Mouse (Mus musculus) Patski (cell line): ENCODE results near the gene Usp47. TPM values are rescaled to one million over a fixed set of nuclear protein-coding genes. Genes with fewer than 3 reads are reported as not detected.

Experiments
- ATAC-seq: fragments of 100-300 bp; one replicate; pipeline ENCODE4 v1.8.0; 2021
- CTCF ChIA-PET: fragments of 350-600 bp; sonication (Branson Sonifier 250); formaldehyde crosslinking; loops from one replicate; lab custom pipeline; 2022; ENCODE audit warnings: inconsistent platforms; lab: Charles Lee
- POLR2A ChIA-PET: fragments of 350-600 bp; sonication (Branson Sonifier 250); formaldehyde crosslinking; loops from one replicate; lab custom pipeline; 2022; ENCODE audit warnings: antibody characterized with exemption, inconsistent platforms; lab: Charles Lee
- DNase-seq: peaks from one replicate; pipeline ENCODE4 v3.0.0-alpha.2; 2011; ENCODE audit warnings: low read depth, low spot score
- H3K27me3 ChIP-seq: fragments of 371-371 bp; one replicate; pipeline ENCODE4 v1.5.1; 2021
- CTCF ChIP-seq: fragments of 100-300 bp; IDR thresholded peaks from one replicate; pipeline ENCODE4 v1.5.1; 2021
- in situ Hi-C: fragments of 300-500 bp; cut with MboI; formaldehyde crosslinking; loops from 3 replicates; pipeline ENCODE4 v1.11.1; 2018; ENCODE audit warnings: low pct_unique_long_range_greater_than_20kb, mixed read lengths
- polyA plus RNA-seq: library from polyadenylated mRNA; unstranded; gene quantifications from one replicate; pipeline ENCODE4 v1.2.3, GENCODE M21; 2021

Usp47 gene
- polyA plus RNA-seq, 1 experiment from 2014 or later, result 79.3 TPM

GRCm38 (mm10) chr7:112010511-112010910 lies 12.8 kb upstream of the Usp47 start:
- no peak for TF ChIP-seq CTCF
- DNase-seq (no peak), ATAC-seq (no peak)
- POLR2A ChIA-PET, result no interaction called here
- no peaks in the 10 kb centered on the region for H3K27me3 ChIP-seq
- CTCF ChIA-PET, result interaction anchor here (1.1 kb wide), 1 partner anchor 20 kb away, joined by 3 read pairs; no protein-coding TSS in a partner anchor
- in situ Hi-C loops, result no loop called here

DNA sequence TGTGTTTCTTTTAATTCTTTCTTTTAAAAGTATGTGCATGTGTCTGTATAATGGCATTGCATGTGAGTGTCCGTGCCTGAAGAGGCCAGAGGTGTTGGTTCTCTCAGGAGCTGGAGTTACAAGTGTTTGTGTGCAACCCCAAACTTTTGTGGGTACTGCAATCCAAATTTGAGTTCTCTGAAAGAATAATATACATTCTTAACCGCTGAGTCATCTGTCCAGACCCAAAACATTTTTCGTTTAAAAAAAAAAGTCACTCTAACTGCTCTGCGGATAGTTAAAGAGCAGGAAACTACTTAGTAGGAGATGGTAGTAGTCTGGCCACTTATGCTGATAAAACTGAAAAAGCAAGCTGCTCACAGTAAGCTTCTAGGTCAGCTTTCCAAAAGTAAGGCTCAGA lies 12.3 kb upstream of the Usp47 start:
- POLR2A ChIA-PET, result interaction anchor here (0.6 kb wide), 1 partner anchor 240 kb away, joined by 3 read pairs; no protein-coding TSS in a partner anchor

GRCm38 (mm10) chr7:112012102-112012501 lies 11.2 kb upstream of the Usp47 start:
- ATAC-seq (no peak), DNase-seq (no peak)
- no peak for TF ChIP-seq CTCF
- POLR2A ChIA-PET, result no interaction called here
- in situ Hi-C loops, result no loop called here
- H3K27me3 ChIP-seq, result no peaks in the 10 kb centered on the region
- CTCF ChIA-PET, result interaction anchor here (0.8 to 1.5 kb wide), 3 partner anchors 9 to 26 kb away, joined by 3 to 6 read pairs (median 3); no protein-coding TSS in a partner anchor

More for the DNA sequence above, 12.3 kb upstream of the Usp47 start:
- TF ChIP-seq CTCF, result no peak
- ATAC-seq (no peak), DNase-seq (no peak)
- CTCF ChIA-PET, result interaction anchor here (0.8 to 1.5 kb wide), 3 partner anchors 11 to 25 kb away, joined by 3 to 6 read pairs (median 3); no protein-coding TSS in a partner anchor
- H3K27me3 ChIP-seq, result no peaks in the 10 kb centered on the region
- in situ Hi-C loops, result no loop called here

DNA sequence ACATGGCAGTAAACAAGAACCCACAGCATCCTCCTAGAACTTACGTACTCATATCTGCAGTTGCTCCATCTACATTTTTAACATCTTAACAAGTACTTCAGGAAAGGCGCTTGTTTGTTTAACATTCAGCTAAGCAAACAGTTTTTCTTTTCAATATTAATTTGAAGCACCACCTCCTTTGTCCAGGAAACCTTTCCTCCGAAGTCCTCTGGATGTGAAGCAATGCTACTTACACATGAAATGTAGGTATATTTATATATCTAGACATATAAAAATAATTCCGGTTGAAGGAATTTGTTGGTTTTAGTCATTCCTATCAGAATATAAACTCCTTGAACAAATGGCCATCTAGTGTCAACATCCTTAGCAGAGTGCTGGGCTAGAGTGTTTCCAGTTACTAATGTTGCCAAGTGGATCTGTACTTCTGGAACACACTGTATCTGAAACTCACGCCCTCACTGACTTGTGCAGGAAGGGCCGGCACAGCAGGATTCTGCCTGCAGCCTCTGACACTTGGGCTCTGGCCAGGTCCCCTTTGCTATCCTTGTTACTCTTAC lies 10.6 kb upstream of the Usp47 start:
- DNase-seq, result no peak
- ATAC-seq, result no peak
- no peaks in the 10 kb centered on the region for H3K27me3 ChIP-seq
- ChIA-PET CTCF (no interaction called here), POLR2A (no interaction called here)
- no peak for TF ChIP-seq CTCF
- in situ Hi-C loops, result no loop called here

DNA sequence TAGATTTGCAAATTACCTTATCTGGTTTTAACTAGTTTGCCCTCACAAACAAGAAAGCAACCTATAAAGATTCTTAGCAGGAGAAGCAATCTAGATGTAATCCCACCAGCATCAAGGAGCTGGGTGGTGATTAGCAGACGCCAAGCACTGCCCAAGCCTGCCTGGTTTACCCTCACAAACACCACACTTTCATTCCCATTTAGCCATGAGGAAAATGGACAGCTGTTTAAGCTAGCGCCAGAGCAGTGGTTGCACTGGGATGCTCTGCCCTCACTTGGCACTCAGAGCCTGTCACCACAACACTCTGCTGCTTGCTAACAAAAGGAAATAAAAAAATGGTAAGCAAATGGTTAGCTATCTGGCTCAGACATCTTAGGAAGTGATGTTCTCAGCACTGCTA lies 9.2 kb upstream of the Usp47 start:
- DNase-seq, result no peak
- CTCF ChIA-PET, result no interaction called here
- POLR2A ChIA-PET, result no interaction called here
- no peak for TF ChIP-seq CTCF
- no peak for ATAC-seq
- H3K27me3 ChIP-seq, result no peaks in the 10 kb centered on the region
- in situ Hi-C loops, result no loop called here

GRCm38 (mm10) chr7:112022506-112023149 lies 676 bp upstream of the Usp47 start:
- DNase-seq (no peak), ATAC-seq (no peak)
- POLR2A ChIA-PET, result no interaction called here
- in situ Hi-C loops, result no loop called here
- CTCF ChIA-PET, result interaction anchor here (0.8 to 1.8 kb wide), 4 partner anchors 9 to 158 kb away, joined by 3 to 6 read pairs (median 4); no protein-coding TSS in a partner anchor
- no peak for TF ChIP-seq CTCF
- no peaks in the 10 kb centered on the region for H3K27me3 ChIP-seq

DNA sequence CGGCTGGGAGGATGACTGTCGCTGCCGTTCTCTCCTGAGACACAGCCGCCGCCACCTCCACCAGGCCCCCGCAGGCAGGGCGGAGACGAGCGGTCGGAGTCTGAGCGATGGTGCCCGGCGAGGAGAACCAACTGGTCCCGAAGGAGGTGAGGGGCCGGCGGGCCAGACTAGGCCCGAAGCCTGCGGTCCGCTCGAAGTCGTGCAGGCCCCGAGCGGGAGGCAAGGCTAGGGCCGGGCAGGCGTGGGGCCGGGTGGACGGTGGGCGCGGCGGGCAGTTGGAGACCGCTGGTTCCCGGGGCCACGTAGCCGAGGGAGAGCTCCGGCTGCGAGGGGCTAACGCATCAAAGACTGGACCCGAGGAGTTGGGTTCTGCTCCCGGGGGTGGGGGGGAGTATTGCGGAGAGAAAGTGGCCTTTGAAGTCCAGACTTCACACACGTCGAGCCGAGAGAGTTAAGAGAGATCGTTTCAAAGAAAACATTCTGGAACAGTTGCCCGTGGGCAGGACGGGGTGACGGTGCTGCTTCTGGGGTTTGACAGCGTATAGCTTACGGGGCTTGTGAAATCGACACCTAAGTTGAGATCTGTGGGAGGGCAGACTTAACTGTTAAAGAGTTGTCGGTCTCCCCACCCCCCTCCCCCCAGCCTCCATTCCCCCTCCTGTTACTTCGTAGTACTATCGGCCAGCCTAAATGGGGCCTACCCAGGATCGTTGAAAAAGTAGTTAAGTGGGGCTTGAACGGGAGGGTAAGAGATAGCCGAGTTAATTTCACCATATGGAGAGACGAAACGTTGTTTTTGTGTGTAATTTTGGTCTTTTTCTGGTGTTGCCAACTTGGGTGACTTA lies 519 bp downstream of the Usp47 start:
- ATAC-seq (peak; percentile 70), DNase-seq (no peak)
- H3K27me3 ChIP-seq, result no peaks in the 10 kb centered on the region
- ChIA-PET CTCF (interaction anchor here (0.7 kb wide), 1 partner anchor 12 kb away, joined by 3 read pairs; no protein-coding TSS in a partner anchor), POLR2A (no interaction called here)
- in situ Hi-C loops, result no loop called here
- TF ChIP-seq CTCF, result no peak

- ChIA-PET CTCF (no interaction called here), POLR2A (no interaction called here)
- in situ Hi-C loops, result no loop called here
- DNase-seq (no peak), ATAC-seq (no peak)
- H3K27me3 ChIP-seq, result no peaks in the 10 kb centered on the region
- no peak for TF ChIP-seq CTCF
These were observed 1.1 kb downstream of the Usp47 start for GRCm38 (mm10) chr7:112024446-112024730.

DNA sequence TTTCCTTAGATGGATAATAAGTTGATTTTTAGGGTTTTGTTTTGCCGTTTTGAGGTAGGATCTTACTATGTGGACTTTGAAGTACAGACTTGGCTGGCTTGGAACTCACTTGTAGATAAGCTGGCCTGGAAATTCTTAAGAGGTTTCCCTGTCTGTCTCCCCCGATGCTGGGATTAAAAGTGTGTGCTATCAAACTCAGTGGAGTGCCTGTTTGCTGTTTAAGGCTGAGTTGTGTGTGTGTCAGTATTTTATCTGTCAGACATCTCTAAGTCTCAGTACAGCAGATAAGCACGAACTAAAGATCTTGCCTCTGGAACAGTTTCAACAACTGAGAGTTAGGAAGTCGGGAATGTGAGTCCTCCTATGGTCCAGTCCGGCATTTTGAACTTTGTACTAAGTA lies 1.6 kb downstream of the Usp47 start:
- ATAC-seq, result no peak
- in situ Hi-C loops, result no loop called here
- CTCF ChIA-PET, result interaction anchor here (3.7 kb wide), 1 partner anchor 14 kb away, joined by 22 read pairs; no protein-coding TSS in a partner anchor
- TF ChIP-seq CTCF, result no peak
- no peak for DNase-seq
- H3K27me3 ChIP-seq, result no peaks in the 10 kb centered on the region
- POLR2A ChIA-PET, result no interaction called here

DNA sequence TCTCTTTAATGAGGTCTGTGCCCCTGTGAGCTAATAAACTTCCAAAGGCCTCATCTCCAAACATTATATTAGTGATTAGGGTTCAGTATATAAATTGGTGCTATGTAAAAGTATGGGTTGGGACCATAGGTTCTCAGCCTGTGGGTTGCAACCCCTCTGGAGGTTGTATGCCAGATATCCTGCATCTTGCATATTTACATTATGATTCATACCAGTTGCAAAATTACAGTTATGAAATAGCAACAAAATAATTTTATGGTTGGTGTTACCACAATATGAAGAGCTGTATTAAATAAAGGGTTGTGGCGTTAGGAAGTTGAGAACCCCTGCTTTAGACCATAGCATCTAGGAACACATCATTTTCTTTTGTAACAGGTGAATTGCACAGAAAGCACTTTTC lies 7.3 kb downstream of the Usp47 start:
- ChIA-PET CTCF (no interaction called here), POLR2A (no interaction called here)
- H3K27me3 ChIP-seq, result no peaks in the 10 kb centered on the region
- ATAC-seq (no peak), DNase-seq (no peak)
- TF ChIP-seq CTCF, result no peak
- in situ Hi-C loops, result no loop called here

DNA sequence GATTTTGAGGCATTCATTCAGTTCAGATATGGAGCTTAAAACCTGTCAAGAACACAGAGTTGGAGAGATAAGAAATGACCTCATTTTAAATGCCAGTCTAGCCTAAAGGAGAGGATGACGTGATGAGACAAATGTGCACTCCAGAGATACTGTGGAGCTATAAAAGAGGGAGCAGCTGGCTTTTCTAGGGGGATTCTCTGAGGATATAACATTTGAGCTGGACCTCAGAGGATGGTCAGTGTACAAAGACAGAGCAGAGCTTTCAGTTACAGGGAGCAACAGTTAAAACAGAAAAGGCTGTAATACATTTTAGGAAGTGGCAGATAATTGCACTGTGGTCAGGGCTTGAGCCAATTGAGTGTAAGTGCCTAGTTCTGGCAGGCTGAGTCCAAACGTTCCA lies 12.5 kb downstream of the Usp47 start:
- ChIA-PET CTCF (interaction anchor here (0.6 to 3.7 kb wide), 2 partner anchors 12 to 13 kb away, joined by 3 to 10 read pairs; partner anchors contain the start of gene Usp47), POLR2A (no interaction called here)
- in situ Hi-C loops, result no loop called here
- no peak for DNase-seq
- H3K27me3 ChIP-seq, result no peaks in the 10 kb centered on the region
- TF ChIP-seq CTCF, result no peak
- ATAC-seq, result no peak
